Mouse (Mus musculus) lung, postnatal 0 days (tissue): ENCODE results near the gene Mfsd4b4. TPM values are rescaled to one million over a fixed set of nuclear protein-coding genes. Genes with fewer than 3 reads are reported as not detected.
A peak's percentile ranks its signal among the peaks of the same experiment; 100 is the strongest.
"Not testable (repeated sequence)": the region's sequence is repeated elsewhere in the genome, so short reads cannot be mapped to it uniquely, and the experiment has no call there.

Source experiments
- ATAC-seq: fragments of 200-750 bp; cut with Nextera tagmentation; 2 replicates; pipeline ENCODE4 v1.8.0; 2017; ENCODE audit warnings: moderate library complexity
- DNase-seq: peaks from one replicate; pipeline ENCODE4 v3.0.0-alpha.2; 2016; ENCODE audit warnings: low spot score
- H3K27ac ChIP-seq: fragments of 300-500 bp; sonication (generic); 2 replicates; pipeline ENCODE4 v1.5.1; 2014; ENCODE audit warnings: antibody characterized with exemption, mild to moderate bottlenecking, low read length, mixed read lengths
- H3K27me3 ChIP-seq: fragments of 300-500 bp; sonication (generic); replicated peaks from 2 replicates; pipeline ENCODE4 v1.6.1; 2014; ENCODE audit warnings: low read length, mixed read lengths; ENCODE audit not compliant: insufficient read depth
- H3K36me3 ChIP-seq: fragments of 300-500 bp; sonication (generic); 2 replicates; pipeline ENCODE4 v1.6.1; 2014; ENCODE audit warnings: low read length, mixed read lengths; ENCODE audit not compliant: insufficient read depth
- H3K4me1 ChIP-seq: fragments of 300-500 bp; sonication (generic); 2 replicates; pipeline ENCODE4 v1.6.1; 2014; ENCODE audit warnings: antibody characterized with exemption, low read depth, low read length, mixed read lengths; ENCODE audit not compliant: insufficient read depth
- H3K4me2 ChIP-seq: fragments of 300-500 bp; sonication (generic); replicated peaks from 2 replicates; pipeline ENCODE4 v1.6.1; 2014; ENCODE audit warnings: low read depth, mild to moderate bottlenecking, low read length, moderate library complexity, mixed read lengths
- H3K4me3 ChIP-seq: fragments of 300-500 bp; sonication (generic); 2 replicates; pipeline ENCODE4 v1.5.1; 2014; ENCODE audit warnings: low read depth, low read length
- H3K9ac ChIP-seq: fragments of 300-500 bp; sonication (generic); replicated peaks from 2 replicates; pipeline ENCODE4 v1.6.1; 2014; ENCODE audit warnings: low read depth, mild to moderate bottlenecking
- H3K9me3 ChIP-seq: fragments of 300-500 bp; sonication (generic); 2 replicates; pipeline ENCODE4 v1.6.1; 2016; ENCODE audit warnings: low read length, mixed read lengths
- CTCF ChIP-seq: IDR thresholded peaks from 2 replicates; pipeline ENCODE4 v1.5.1; 2016; ENCODE audit warnings: antibody characterized with exemption, mild to moderate bottlenecking
- EP300 ChIP-seq: IDR thresholded peaks from 2 replicates; pipeline ENCODE4 v1.6.1; 2016; ENCODE audit warnings: antibody characterized with exemption, mild to moderate bottlenecking, control low read depth
- WGBS: fragments of 180-500 bp; shearing (Covaris S2); extraction: QIAGEN DNeasy Blood & Tissue Kit; methylation state at CpG from one replicate; pipeline ENCODE4 v1.1.7; 2014; 5-methylcytosine and 5-hydroxymethylcytosine counted together
- polyA plus RNA-seq: library from polyadenylated mRNA; unstranded; fragments of >200 nt; fragmentation: Nextera tagmentation; extraction: Ambion mirVana; gene quantifications from 2 replicates; pipeline ENCODE4 v1.2.1, GENCODE M21; 2015

Gene Mfsd4b4
- 2.7 and 3.3 TPM in 2 replicates for polyA plus RNA-seq

DNA sequence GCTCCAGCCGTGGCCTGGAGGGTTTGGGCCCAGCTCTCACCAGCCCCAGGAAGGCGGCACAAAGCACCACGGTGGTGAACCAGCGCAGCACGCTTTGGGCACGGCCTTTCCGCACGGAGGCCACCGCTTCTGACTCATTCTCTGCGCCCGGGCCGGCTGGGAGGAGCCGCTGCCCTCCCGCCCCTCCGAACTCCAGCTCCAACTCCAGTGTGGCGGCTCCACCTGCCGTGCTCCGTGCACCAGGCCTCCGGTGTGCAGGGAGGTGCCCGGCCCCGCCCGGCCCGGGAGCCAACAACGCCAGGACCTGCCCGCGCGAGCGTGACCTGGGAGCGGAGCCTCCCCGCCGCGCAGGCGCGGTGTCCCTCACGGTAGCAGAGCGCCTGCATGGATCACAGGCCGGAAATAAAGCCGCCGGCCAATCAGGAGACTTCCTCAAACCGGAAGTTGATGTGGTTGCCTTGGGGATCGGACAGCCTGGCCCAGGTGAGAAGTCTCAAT lies at the start of gene Mfsd4b4:
TSS of gene Mfsd4b4 (minus strand) at position 365 of the 498 bp plus-strand sequence.
- 1% methylated on average over 38 of the region's 41 CpGs for WGBS
- no peaks in the 10 kb centered on the region for H3K36me3 ChIP-seq
- 0 out of 2 replicates have a peak, but pooled peaks have one; percentile 4 for TF ChIP-seq CTCF
- no peak for TF ChIP-seq EP300
- H3K27me3 ChIP-seq: no peaks in the 10 kb centered on the region
- no peaks in the 10 kb centered on the region for H3K9me3 ChIP-seq
- H3K4me2 ChIP-seq: peak within 1 kb of the TSS; percentile 78
- ATAC-seq (peak; percentile 99), DNase-seq (peak; percentile 96)
- H3K4me1 ChIP-seq: no peaks in the 10 kb centered on the region
- H3K9ac ChIP-seq: peak within 1 kb of the TSS; percentile 49
- peak within 1 kb of the TSS; percentile 71 for H3K27ac ChIP-seq
- peak within 1 kb of the TSS; percentile 65 for H3K4me3 ChIP-seq

DNA sequence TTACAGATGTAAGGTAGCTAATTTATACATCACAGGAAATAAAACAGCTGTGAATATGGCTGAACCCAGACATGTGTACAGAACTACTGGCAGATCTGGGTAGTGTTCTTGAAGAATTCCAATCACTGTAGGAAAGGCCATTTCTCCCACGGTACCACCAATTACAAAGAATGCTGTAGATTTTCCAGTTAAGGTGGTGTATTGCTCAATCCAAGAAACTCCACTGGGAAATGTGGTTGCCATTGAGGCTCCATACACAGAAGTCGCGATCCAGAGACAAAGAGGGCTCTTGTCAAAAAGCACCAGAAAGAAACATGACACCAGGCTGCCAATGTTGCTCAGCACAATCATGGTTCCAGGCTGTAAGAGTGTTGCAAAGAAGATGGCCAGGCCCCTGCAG lies 48.2 kb upstream of the Mfsd4b4 start:
- H3K27ac ChIP-seq, H3K27me3 ChIP-seq, H3K4me2 ChIP-seq, H3K9ac ChIP-seq, H3K9me3 ChIP-seq, H3K36me3 ChIP-seq, ATAC-seq, DNase-seq, H3K4me1 ChIP-seq, H3K4me3 ChIP-seq: not testable (repeated sequence)
- WGBS: 68% methylated on average over 3 of the region's 3 CpGs

DNA sequence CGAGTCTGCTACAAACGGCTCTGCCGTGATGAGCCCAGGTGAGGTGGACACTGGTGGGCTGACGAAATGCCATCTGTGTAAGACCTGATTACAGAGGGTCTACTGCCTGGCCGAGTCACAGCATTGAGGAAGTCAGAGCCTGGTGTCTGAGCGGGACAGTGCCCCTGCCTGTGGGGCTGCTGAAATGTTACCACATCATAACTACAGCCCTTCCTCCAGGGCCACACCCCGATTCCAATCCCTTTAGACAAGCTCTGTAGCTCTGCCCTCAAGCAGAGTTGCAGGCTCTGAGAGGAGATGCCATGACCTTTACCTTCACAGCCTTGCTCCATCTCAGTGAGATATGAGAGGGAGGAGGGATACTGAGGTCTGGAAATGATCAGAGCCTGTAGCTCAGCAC lies 37.5 kb upstream of the Mfsd4b4 start:
- no peak overlapping the region for H3K27ac ChIP-seq
- no peak overlapping the region for H3K4me3 ChIP-seq
- no peak for TF ChIP-seq EP300
- TF ChIP-seq CTCF: no peak
- ATAC-seq: no peak
- no peak overlapping the region for H3K4me2 ChIP-seq
- no peaks in the 10 kb centered on the region for H3K36me3 ChIP-seq
- no peak for DNase-seq
- no peaks in the 10 kb centered on the region for H3K4me1 ChIP-seq
- WGBS: 70% methylated on average over 7 of the region's 7 CpGs
- no peak overlapping the region for H3K9ac ChIP-seq
- H3K9me3 ChIP-seq: no peaks in the 10 kb centered on the region
- no peaks in the 10 kb centered on the region for H3K27me3 ChIP-seq

DNA sequence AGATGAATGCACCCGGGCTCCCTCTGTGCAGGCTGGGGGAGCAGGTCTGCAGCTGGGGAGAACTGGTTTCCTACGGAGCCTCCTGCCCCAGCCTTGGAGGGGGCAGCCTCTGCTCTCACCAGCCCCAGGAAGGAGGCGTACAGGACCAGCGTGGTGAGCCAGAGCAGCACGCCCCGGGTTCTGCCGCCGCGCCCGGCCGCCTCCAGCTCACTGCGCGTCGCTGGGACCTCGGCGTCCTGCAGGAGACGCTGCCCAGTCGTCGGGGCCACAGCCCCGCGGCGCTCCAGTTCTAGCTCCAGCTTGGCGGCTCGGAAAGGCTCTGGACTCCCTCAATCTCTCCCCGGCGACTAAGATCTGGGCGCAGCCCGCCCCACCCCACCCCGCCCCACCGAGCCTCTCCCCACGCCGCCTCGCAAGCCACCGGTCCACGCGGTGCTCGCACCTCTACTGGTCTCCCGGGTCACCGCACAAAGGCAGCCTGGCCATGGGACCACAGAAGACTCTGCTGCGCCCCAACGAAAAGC lies 27.6 kb upstream of the Mfsd4b4 start, which contains the start of gene Mfsd4b2:
TSS of gene Mfsd4b2 (minus strand) at position 308 of the 524 bp plus-strand sequence.
- Histone ChIP-seq H3K4me1 (peaks cover 3% of the 10 kb centered on the region; the same call in 1 of the 2 replicates), H3K27ac (no peak within 1 kb of the TSS), H3K9ac (no peak within 1 kb of the TSS), H3K9me3 (no peaks in the 10 kb centered on the region), H3K4me2 (peak within 1 kb of the TSS; percentile 63), H3K27me3 (no peaks in the 10 kb centered on the region), H3K36me3 (no peaks in the 10 kb centered on the region), H3K4me3 (peak within 1 kb of the TSS; percentile 28)
- peak; percentile 35; the same call in 1 of the 2 replicates for TF ChIP-seq CTCF
- TF ChIP-seq EP300: no peak
- DNase-seq: peak; percentile 35
- peak; percentile 47 for ATAC-seq
- WGBS: 2% methylated on average over 31 of the region's 41 CpGs

DNA sequence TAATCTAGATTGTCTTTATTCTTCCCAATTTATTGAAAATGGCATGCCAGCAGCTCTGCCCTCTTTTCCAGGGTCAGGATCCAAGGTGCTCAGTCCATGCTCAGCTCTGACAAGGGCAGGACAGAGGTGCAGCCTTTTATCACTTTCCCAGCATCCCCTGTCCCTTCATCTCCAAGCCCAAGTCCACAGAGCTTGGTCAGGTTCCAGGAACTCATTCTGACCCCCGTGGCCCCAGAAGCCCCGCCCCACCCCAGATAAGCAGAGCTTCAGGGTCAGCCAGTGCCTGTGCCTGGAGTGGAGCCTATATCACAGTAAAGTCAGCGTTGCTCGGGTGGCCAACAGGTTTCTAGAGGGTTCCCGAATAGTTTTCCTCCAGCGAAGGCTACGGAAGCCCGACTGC lies 25.5 kb upstream of the Mfsd4b4 start:
- not testable (repeated sequence) for DNase-seq, H3K27me3 ChIP-seq, H3K4me3 ChIP-seq, H3K9me3 ChIP-seq, H3K9ac ChIP-seq, H3K4me1 ChIP-seq, ATAC-seq, H3K27ac ChIP-seq, H3K4me2 ChIP-seq, H3K36me3 ChIP-seq
- 61% methylated on average over 8 of the region's 8 CpGs for WGBS

DNA sequence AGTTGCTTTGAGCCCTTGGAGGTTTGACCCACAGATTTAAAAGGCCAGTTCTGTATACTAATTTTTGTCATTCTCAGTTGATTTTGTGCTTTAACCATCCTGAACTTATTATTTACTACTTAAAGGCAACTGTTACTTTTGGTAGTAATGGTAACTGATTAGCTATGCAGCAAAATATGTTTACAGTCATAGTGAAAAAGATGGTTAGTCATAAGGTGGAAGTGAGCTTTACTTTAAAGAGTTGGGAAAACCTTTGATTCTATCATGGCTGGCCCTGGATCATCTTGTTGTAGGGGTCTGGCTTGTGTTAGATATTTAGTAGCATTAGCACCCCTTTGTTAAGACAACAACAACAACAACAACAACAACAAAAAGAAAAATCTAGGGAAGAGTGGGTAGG lies 13.6 kb upstream of the Mfsd4b4 start:
- Histone ChIP-seq H3K27ac (no peak overlapping the region), H3K9ac (no peak overlapping the region), H3K27me3 (no peaks in the 10 kb centered on the region), H3K36me3 (no peaks in the 10 kb centered on the region), H3K9me3 (no peaks in the 10 kb centered on the region), H3K4me2 (no peak overlapping the region), H3K4me1 (no peaks in the 10 kb centered on the region), H3K4me3 (no peak overlapping the region)
- ATAC-seq: no peak
- DNase-seq: no peak
- TF ChIP-seq CTCF: no peak
- TF ChIP-seq EP300: no peak
